Mouse (Mus musculus) layer of hippocampus, adult 2 months (tissue): ENCODE data around the gene S100a8. TPM values are rescaled to one million over a fixed set of nuclear protein-coding genes. Genes with fewer than 3 reads are reported as not detected.

Experiments
- DNase-seq, 2 experiments: peaks; one replicate each; pipeline ENCODE4 v3.0.0; 2022; ENCODE audit warnings: low spot score in 2 of 2
- H3K27ac ChIP-seq: fragments of 200-600 bp; 2 replicates; pipeline ENCODE4 v1.8.1; 2022
- H3K4me3 ChIP-seq: fragments of 200-600 bp; 2 replicates; pipeline ENCODE4 v1.8.1; 2022; ENCODE audit warnings: mild to moderate bottlenecking
- CTCF ChIP-seq: fragments of 200-600 bp; conservative IDR thresholded peaks from 2 replicates; pipeline ENCODE4 v1.8.1; 2022; ENCODE audit warnings: antibody characterized with exemption, mild to moderate bottlenecking, moderate library complexity
- long read RNA-seq, 2 experiments: library from polyadenylated mRNA; stranded (forward); transcript quantifications; one replicate each; pipeline ENCODE4 v2.0.0; 2021; ENCODE audit warnings: borderline mapping rate in 2 of 2
- total RNA-seq, 2 experiments: library from RNA; stranded (reverse); gene quantifications; 2 replicates each; pipeline ENCODE4 v1.2.3; 2021

The S100a8 gene
- not detected for total RNA-seq
- long read RNA-seq, experiment 1: 0 reads
- long read RNA-seq, experiment 2: 0 reads

- H3K27ac ChIP-seq: no peak within 1 kb of the TSS
- TF ChIP-seq CTCF: no peak
- DNase-seq: no peak
- no peak within 1 kb of the TSS for H3K4me3 ChIP-seq
Observed at GRCm38 (mm10) chr3:90668846-90669245, at the start of gene S100a8. Gene S100a8 (plus strand): TSS chr3:90668978.

- no peak for TF ChIP-seq CTCF
- H3K4me3 ChIP-seq: no peak overlapping the region
- H3K27ac ChIP-seq: no peak overlapping the region
- peak in 1 of 2 experiments; percentile 5 for DNase-seq
Observed at GRCm38 (mm10) chr3:90621552-90621951, 47.2 kb upstream of the S100a8 start.

- Histone ChIP-seq H3K27ac (no peak overlapping the region), H3K4me3 (no peak overlapping the region)
- DNase-seq: peak in 1 of 2 experiments; percentile 33
- no peak for TF ChIP-seq CTCF
Observed at GRCm38 (mm10) chr3:90623435-90624071, 45.2 kb upstream of the S100a8 start.

- no peak for TF ChIP-seq CTCF
- DNase-seq: peak in 1 of 2 experiments; percentile 9
- Histone ChIP-seq H3K27ac (no peak overlapping the region), H3K4me3 (no peak overlapping the region)
Observed at GRCm38 (mm10) chr3:90625496-90625895, 43.3 kb upstream of the S100a8 start.

DNA sequence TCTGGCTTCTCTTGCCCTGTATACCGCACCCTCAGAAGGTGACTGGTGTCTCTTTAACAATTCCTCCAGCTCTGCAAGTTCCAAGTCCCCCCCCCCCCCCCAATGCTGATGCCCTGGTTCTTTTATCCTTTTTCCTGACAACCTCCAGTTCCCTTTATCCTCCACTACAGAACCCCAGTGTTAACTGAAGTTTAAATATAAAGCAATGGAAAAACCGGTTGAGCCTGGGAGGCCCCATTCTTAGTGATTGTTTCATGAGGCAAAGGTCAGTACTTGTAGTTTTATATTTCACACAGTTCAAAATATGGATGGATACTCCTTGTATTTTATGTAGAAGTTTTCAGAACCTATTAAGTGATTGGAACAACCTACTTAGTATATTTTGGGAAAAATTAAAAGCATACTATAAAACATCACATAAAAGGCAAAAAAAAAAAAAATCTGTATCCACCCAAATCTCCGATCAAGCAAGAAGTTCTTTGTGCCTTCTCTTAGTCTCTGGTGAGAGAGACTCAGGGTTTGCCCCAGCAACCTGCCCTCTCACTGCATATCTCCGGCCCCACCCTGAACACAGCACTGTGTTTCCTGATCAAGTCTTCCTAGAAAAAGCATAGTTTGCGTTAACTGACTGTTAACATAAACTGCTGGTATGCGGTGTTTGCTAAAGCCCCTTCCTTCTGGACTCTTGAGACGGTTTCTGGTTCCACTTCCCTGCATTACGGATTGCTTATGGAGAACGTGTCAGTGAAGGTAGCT is 42.3 kb upstream of the S100a8 start:
- Histone ChIP-seq H3K27ac (no peak overlapping the region), H3K4me3 (no peak overlapping the region)
- TF ChIP-seq CTCF: no peak
- no peak for DNase-seq

GRCm38 (mm10) chr3:90627366-90627765 is 41.4 kb upstream of the S100a8 start:
- no peak for TF ChIP-seq CTCF
- DNase-seq: no peak
- H3K27ac ChIP-seq: no peak overlapping the region
- H3K4me3 ChIP-seq: no peak overlapping the region

GRCm38 (mm10) chr3:90627807-90628206 is 41.0 kb upstream of the S100a8 start:
- no peak for DNase-seq
- peak; percentile 69 for TF ChIP-seq CTCF
- Histone ChIP-seq H3K27ac (no peak overlapping the region), H3K4me3 (no peak overlapping the region)

DNA sequence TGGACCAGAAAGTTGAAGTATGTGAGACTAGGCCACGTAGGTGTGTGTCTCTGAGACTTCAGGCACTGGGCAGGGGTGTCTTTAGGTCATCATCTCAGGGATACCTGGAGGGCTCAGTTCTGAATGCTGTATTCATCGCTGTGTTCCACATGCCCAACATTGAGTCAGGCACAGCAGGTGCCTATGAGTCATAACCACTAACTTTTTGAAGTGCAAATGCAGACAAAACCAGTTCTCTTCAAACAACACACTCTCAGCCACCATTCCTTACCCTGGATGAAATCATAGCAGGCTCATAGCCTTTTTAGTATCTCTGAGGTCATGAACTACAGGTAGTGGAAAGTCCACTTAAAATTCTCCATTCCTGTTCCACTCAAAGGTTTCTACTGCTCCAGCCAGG is 39.5 kb upstream of the S100a8 start:
- no peak overlapping the region for H3K4me3 ChIP-seq
- H3K27ac ChIP-seq: no peak overlapping the region
- DNase-seq: no peak
- no peak for TF ChIP-seq CTCF

DNA sequence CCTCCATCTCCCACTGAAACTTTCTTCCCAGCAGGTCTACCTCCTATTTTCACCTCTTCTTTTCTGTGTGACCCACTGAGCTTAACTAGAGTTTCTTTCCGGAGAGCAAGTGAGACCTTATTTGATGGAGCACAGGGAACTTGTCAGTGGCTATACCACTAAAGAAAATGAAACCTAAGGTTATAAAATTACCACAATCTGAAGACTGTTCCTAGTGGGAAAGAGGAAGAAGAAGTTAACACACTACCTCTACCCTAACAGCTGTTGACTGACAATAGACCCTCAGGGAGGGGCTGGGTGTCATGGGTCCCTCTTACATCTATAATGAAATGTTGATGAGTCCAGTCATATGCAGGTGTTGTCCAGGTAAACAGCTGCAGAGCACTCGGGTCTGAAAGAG is 36.8 kb upstream of the S100a8 start:
- H3K4me3 ChIP-seq: no peak overlapping the region
- DNase-seq: no peak
- H3K27ac ChIP-seq: no peak overlapping the region
- no peak for TF ChIP-seq CTCF

DNA sequence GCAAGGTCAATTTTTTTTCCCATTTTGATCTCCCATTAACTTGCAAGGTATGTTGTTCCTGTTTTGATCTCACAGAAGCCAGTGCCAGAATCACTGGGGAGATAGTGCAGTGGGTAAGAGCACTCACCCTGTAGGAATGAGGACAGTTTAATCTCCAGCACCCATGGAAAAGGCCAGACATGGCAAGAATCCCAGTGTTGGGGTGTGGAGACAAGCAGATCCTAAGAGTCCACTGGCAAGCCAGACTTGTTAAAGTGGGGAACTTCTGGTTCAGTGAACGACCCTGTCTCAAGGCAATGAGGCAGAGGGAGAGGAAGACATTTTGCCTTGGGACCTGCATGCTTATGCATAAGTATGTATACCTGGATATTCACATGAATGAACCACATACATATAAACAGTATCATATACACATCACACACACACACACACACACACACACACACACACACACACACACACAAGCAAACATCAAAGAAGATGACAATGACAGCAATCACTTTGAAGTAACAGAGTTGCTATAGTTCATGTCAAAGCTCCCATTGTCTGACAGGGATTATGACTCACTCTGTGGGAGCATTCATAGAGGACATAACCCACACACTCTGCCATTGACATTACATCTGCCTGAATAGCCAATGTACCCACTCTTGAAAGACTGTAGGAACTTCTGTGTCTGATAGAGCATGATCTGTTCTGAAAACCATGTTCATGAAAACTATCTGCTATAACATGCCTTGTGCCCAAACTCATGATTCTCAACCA is 30.1 kb upstream of the S100a8 start:
- no peak overlapping the region for H3K4me3 ChIP-seq

DNA sequence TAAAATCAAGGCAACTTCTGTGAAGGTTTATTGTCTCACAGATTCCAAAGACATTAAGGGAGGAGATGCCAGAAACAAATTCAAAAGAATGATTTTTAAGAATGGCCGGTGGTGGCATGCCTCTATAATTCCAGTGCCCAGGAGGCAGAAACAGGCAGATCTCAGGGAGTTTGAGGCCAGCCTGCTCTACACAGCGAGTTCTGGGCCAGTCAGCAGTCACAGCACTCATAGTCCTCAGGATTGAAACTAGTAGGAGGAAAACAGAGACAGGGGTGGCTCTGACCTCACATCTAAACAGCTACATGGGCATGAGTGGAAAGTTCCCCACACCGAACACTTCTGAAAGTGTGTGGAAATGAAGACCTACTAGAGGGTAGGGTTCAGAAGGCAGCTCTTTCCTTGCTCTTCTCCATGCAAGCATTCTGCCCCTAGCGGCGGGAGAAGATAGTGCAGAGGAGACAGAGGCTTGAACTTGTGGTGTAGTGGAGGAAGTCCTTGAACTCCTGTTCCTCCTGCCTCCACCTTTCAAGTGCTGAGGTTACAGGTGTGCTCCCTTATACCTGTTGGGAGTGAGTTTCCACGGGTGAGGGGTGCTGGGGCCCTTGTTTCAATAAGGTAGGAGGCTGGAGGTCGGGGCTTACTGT is 29.1 kb upstream of the S100a8 start:
- Histone ChIP-seq H3K4me3 (no peak overlapping the region), H3K27ac (no peak overlapping the region)
- TF ChIP-seq CTCF: peak; percentile 79
- no peak for DNase-seq

More for the DNA sequence above, 30.1 kb upstream of the S100a8 start:
- DNase-seq: no peak
- H3K27ac ChIP-seq: no peak overlapping the region
- no peak for TF ChIP-seq CTCF

DNA sequence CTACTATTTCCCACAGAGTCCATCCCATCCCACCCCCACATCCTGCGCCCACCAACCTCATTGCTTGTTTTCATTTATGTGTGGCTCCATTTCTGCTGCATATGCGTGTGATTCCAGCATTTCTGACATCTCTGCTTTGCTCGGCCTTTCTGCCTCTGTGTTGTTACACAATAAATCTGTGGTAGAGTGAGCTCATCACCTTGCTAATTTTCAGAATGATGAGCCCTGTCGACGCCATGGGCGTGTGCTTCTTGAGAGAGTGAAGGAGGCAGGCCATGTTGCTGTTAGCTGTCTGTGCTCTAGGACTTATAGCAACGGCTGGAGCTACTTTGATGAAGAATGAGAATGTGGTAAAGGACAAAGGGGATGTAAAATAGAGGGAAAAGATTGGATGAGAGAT is 27.8 kb upstream of the S100a8 start:
- TF ChIP-seq CTCF: no peak
- Histone ChIP-seq H3K4me3 (no peak overlapping the region), H3K27ac (no peak overlapping the region)
- no peak for DNase-seq

DNA sequence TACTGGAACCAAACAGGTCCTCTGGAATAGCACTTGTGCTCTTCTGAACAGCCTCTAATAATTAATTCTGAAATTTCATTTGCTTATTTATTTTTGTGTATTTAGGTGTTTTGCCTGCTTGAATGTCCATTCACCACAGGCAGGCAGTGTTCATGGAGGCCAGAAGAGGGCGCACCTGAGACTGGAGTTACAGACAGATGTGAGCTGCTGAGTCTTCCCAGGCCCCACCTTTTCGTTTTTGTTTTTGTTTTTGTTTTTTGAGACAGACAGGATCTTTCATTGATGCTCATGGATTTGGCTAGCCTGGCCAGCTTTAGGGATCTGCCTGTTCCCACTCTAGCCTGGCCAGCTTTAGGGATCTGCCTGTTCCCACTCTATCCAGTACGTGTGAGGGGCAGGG is 24.6 kb upstream of the S100a8 start:
- peak in 1 of 2 experiments; percentile 18 for DNase-seq
- Histone ChIP-seq H3K27ac (no peak overlapping the region), H3K4me3 (no peak overlapping the region)
- peak; percentile 81 for TF ChIP-seq CTCF
